Mouse (Mus musculus): Measurements from ENCODE around the gene B3gnt7.

GRCm38 (mm10) chr1:86313096-86313771 lies 10.6 kb downstream of the B3gnt7 start:
- TF ChIP-seq CTCF (IDR thresholded peaks at IDR 0.05; ENCODE audit: extremely low read depth, insufficient read length, insufficient replicate concordance, low read depth, low read length) (no peak), POLR2A (IDR thresholded peaks at IDR 0.05; ENCODE audit: low read depth, low read length) (no peak)

All from small intestine, adult 2 months (tissue).